Mouse (Mus musculus) cerebellum, postnatal 14 days (tissue): ENCODE results near the gene Hoxb6.

ENCODE experiments used
- DNase-seq, 2 experiments: peaks; one replicate each; pipeline ENCODE4 v3.0.0; 2021; ENCODE audit warnings: mixed read lengths in 2 of 2

Hoxb6 gene

GRCm38 (mm10) chr11:96303151-96304099, 11.1 kb downstream of the Hoxb6 start, which contains the start of gene Hoxb5:
TSS of gene Hoxb5 (plus strand) at chr11:96303336.
- peak; percentile 62 to 74 for DNase-seq

GRCm38 (mm10) chr11:96304381-96305195, 12.3 kb downstream of the Hoxb6 start:
- no peak for DNase-seq

GRCm38 (mm10) chr11:96305505-96306182, 13.4 kb downstream of the Hoxb6 start:
- no peak for DNase-seq

GRCm38 (mm10) chr11:96306183-96306907, 14.1 kb downstream of the Hoxb6 start:
- DNase-seq: no peak

GRCm38 (mm10) chr11:96306908-96307269, 14.6 kb downstream of the Hoxb6 start:
- DNase-seq: no peak

GRCm38 (mm10) chr11:96308763-96309162, 16.5 kb downstream of the Hoxb6 start:
- no peak for DNase-seq

GRCm38 (mm10) chr11:96309288-96309687, 17.0 kb downstream of the Hoxb6 start:
- DNase-seq: no peak

- DNase-seq: no peak
Observed at GRCm38 (mm10) chr11:96310183-96310938, 18.1 kb downstream of the Hoxb6 start.

GRCm38 (mm10) chr11:96311097-96311496, 18.8 kb downstream of the Hoxb6 start:
- no peak for DNase-seq

GRCm38 (mm10) chr11:96311520-96312417, 19.5 kb downstream of the Hoxb6 start:
- peak; percentile 34 to 49 for DNase-seq

GRCm38 (mm10) chr11:96313134-96313533, 20.9 kb downstream of the Hoxb6 start:
- no peak for DNase-seq

- DNase-seq: no peak
Observed at GRCm38 (mm10) chr11:96313806-96314428, 21.6 kb downstream of the Hoxb6 start.

- no peak for DNase-seq
Observed at GRCm38 (mm10) chr11:96314671-96315343, 22.5 kb downstream of the Hoxb6 start.

GRCm38 (mm10) chr11:96315344-96315681, 23.0 kb downstream of the Hoxb6 start:
- DNase-seq: no peak

- peak in 1 of 2 experiments; percentile 54 for DNase-seq
Observed at GRCm38 (mm10) chr11:96316696-96317607, 24.7 kb downstream of the Hoxb6 start.

- no peak for DNase-seq
Observed at GRCm38 (mm10) chr11:96317608-96318367, 25.5 kb downstream of the Hoxb6 start, which contains the start of gene Hoxb4. TSS of gene Hoxb4 (plus strand) at chr11:96318267.

- no peak for DNase-seq
Observed at GRCm38 (mm10) chr11:96318368-96319070, 26.2 kb downstream of the Hoxb6 start.
